Mouse (Mus musculus) heart, adult 18-20 months (tissue): ENCODE data around the gene Plk1. TPM values are rescaled to one million over a fixed set of nuclear protein-coding genes. Genes with fewer than 3 reads are reported as not detected.
A peak's percentile ranks its signal among the peaks of the same experiment; 100 is the strongest.

Source experiments
- DNase-seq, 2 experiments: peaks; one replicate each; pipeline ENCODE4 v3.0.0; 2021 to 2022; ENCODE audit warnings: mixed read lengths in 1 of 2
- total RNA-seq, 2 experiments: library from RNA; stranded (reverse); gene quantifications; 2 replicates each; pipeline ENCODE4 v1.2.3; 2021

The Plk1 gene
- total RNA-seq, 2 experiments from 2014 or later = 0.41 to 0.94 TPM

GRCm38 (mm10) chr7:122193919-122194318 lies 34.7 kb downstream of the Plk1 start:
- no peak for DNase-seq

GRCm38 (mm10) chr7:122196771-122197170 lies 37.5 kb downstream of the Plk1 start:
- no peak for DNase-seq

GRCm38 (mm10) chr7:122197306-122197705 lies 38.1 kb downstream of the Plk1 start:
- peak; percentile 22 to 76 for DNase-seq

- DNase-seq = peak; percentile 35 to 53
These were observed 40.1 kb downstream of the Plk1 start for GRCm38 (mm10) chr7:122199296-122199695.

- peak in 1 of 2 experiments; percentile 8 for DNase-seq
These were observed 44.7 kb downstream of the Plk1 start for GRCm38 (mm10) chr7:122203936-122204335.

- DNase-seq = peak in 1 of 2 experiments; percentile 14
These were observed 46.9 kb downstream of the Plk1 start for GRCm38 (mm10) chr7:122206121-122206520.

- DNase-seq = peak; percentile 34 to 58
These were observed 49.2 kb downstream of the Plk1 start for GRCm38 (mm10) chr7:122208276-122209021.

- peak; percentile 58 to 68 for DNase-seq
These were observed 60.1 kb downstream of the Plk1 start, which contains the start of gene Chp2 for GRCm38 (mm10) chr7:122219315-122219801. TSS of gene Chp2 (plus strand) at chr7:122219496.

Other genes with a start within 250 kb of the Plk1 start
- gene Cog7, start 177.7 kb upstream of the Plk1 start, total RNA-seq = 10 to 100 TPM; 17.3 to 19.3 TPM
- gene Gga2, start 138.2 kb upstream of the Plk1 start, total RNA-seq = 10 to 100 TPM; 36.1 to 36.3 TPM
- gene Ubfd1, start 92.3 kb upstream of the Plk1 start, total RNA-seq = 10 to 100 TPM; 36.1 to 41.1 TPM
- 10 to 100 TPM; 12.3 to 13.4 TPM for gene Ears2, start 92.2 kb upstream of the Plk1 start, total RNA-seq
- gene Ndufab1, start 57.6 kb upstream of the Plk1 start, total RNA-seq = 1,000 to 10,000 TPM; 1,776 to 1,815 TPM
- under 1 TPM; 0.92 to 0.95 TPM for gene Palb2, start 26.5 kb upstream of the Plk1 start, total RNA-seq
- gene Dctn5, start 26.4 kb upstream of the Plk1 start, total RNA-seq = 10 to 100 TPM; 26.4 to 28.3 TPM
- not detected for gene Ern2, start 26.8 kb downstream of the Plk1 start, total RNA-seq
- 1 to 10 TPM; 3.7 to 3.8 TPM for gene Chp2, start 60.1 kb downstream of the Plk1 start, total RNA-seq
- gene Prkcb, start 129.3 kb downstream of the Plk1 start, total RNA-seq = 1 to 10 TPM; 3.4 to 8.6 TPM